Mouse (Mus musculus): ENCODE results near the gene Hs3st3b1.

Gene Hs3st3b1

DNA sequence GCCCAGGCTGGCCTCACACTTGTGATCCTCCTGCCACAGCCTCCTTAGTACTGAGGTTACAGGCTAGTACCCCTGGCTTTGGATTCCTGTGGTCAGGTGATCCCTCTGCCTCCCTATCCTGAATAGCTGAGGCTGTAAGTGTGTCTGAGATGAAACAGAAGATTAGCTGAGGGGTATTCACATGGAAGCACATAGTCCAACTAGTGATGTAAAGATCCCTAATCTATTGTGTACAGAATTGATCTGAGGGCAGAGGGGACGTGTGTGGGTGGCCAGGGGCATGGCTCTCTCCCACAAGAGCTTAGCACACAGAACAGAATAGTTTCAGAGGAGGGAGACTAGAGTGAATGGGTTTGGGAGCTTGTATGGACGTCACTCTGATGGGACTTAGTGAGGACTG, 41.8 kb downstream of the Hs3st3b1 start:
- DNase-seq (ENCODE audit: low read depth): no peak

DNA sequence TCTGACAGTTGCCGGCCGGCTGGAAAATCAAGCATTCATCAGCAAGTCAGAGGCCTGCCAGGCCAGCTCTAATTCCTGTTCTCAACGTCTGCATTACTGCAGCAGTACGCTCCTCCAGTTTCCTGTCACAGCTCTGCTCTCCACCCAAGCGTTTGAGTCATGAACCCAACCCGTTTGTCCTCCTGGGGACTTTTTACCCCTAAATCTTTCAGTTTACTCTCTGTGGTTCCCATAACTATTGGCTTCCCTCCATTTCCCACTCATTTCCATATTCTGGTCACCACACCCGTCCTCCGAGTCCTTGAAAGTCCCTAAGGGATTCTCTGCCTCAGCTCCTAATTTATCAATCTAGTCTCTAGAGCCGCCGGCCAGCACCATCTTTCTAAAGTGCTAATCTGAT, 42.8 kb downstream of the Hs3st3b1 start:
- no peak for DNase-seq (ENCODE audit: low read depth)

DNA sequence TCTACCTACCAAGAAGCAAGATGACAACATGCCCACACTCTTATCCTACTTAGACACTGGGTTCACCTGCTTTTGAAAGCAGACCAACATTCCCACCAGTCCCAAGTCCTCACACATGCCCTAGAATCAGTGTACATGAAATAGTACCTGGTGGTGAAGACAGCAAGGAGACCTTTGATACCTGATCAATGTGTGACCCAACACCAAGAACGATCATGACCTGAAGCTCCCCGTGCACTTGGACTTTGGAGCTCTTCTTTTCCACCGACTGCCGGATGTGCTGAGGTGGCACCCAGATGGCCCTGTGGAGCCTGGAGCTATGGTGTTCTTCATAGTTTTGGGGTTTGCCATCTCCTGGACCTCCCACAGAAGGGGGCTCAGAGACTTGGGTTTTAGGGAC, 43.5 kb downstream of the Hs3st3b1 start:
- no peak for DNase-seq (ENCODE audit: low read depth)

DNA sequence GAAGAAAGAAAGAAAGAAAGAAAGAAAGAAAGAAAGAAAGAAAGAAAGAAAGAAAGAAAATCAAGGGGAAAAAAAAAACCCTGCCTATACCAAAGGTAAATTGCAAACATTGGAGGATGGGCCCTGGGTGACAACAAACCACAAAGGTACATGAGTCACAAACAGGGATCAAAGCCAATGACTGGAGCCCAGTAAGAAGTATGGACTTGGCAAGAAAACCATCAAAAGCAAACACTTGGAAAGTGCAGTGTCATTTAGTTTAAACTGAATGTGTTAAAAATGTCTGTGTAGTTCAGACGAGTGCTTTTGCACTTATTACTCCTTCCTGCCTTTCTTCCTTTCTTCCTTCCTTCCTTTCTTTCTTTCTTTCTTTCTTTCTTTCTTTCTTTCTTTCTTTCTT, 59.3 kb downstream of the Hs3st3b1 start:
- DNase-seq (ENCODE audit: low read depth): no peak

DNA sequence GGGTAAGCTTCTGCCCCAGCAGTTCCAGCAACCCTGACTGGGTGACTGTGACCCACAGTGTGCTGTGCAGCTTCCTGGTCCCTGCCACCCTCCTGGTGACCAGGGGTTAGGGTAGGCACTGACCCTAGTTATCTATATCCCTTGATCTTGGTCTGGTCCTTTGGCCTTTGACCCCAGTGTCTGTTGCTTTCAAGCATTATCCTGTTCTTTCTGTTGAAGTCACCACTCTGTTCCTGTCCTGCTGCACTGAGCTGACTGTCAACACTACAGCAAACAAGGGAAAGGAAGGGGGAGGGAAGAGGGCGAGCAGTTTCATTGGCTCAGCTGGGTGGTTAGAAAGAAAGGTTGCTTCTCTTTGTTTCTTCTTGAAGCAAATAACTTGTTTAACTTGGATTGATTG, 60.1 kb downstream of the Hs3st3b1 start:
- DNase-seq (ENCODE audit: low read depth): no peak

DNA sequence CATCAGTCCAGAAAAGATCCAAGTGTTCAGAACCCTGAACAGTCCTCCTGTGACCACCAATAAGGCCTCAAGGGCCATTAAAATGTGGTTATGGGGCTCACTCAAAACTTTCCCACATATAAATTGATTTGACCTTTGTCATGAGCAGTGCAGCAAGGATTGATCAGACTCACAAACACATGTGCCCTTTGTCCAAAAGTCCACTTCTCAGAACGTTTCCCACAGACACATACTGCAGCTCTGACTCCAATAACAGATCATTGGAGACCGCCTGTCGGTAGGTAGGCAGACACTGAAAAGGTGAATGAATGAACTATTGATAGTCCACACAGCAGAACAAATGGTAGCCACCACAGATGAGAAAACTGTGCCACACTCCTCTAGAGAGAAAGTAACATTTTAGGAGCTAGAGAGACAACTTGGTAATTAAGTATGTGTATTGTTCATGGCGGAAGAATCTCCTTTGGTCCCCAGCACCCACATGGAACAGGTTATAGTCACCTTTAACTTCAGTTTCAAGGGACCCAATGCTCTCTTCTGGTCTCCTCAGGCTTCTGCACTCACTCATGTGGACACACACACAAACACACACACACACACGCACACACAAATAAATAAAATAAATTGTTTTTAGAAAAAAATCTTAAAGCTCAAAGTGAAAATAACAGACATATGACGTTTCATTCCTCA, 70.9 kb downstream of the Hs3st3b1 start:
- DNase-seq (ENCODE audit: low read depth): no peak

DNA sequence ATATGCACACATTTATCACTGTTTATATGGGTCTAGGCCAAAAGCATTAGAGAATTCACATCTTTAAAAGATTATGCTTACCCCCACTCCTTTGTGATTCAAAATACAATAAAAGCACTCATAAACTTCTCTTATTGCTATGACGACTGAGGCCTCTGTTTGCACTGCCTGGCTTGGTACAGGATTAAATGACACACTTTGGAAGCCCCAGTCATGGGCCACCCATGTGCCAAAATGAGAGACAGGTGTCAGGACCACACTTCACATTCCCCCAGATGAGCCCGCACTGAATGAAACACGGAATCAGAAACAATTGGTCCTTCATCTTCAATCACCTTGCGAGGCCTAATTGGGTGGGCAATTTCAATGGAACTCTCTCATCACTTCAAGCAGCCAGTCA, 71.8 kb downstream of the Hs3st3b1 start:
- DNase-seq (ENCODE audit: low read depth): no peak

DNA sequence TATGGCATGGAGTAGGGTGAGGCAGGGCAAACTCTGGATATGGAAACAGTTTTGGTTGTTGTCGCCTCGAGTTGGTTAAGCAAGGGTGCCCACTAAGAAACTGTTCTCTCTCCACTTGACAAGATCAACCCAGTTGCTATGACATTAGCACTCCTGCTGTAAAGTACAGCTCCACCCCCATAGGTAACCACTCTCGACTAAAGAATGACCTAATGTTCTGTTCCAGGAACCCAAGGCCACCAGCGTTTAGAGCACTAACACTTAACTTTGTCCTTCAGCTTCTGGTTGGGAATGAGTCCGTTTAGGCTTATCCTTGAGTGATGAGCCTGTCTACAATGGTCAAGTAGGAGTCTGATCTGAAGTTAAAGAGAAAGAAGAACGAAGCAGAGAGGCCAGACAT, 76.7 kb downstream of the Hs3st3b1 start:
- DNase-seq (ENCODE audit: low read depth): no peak

DNA sequence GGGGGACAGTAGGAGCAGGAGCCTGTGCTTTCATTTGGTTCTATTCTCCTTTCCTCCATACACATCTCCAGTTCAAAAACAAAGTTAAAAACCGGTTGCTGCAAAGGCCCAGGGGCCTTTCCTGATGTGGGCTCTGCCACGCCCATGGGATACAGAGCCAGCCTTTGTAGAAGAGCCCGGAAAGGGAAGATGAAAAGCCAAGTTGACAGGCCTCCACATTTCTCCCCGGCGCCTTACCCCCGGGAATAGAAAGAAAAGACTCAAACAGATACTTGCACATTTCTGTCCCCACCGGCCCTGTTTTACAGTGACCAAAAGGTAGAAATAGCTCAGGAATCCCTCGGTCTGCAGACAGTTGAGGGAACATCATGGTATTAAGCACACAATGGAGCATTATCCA, 77.4 kb downstream of the Hs3st3b1 start:
- DNase-seq (ENCODE audit: low read depth): no peak

DNA sequence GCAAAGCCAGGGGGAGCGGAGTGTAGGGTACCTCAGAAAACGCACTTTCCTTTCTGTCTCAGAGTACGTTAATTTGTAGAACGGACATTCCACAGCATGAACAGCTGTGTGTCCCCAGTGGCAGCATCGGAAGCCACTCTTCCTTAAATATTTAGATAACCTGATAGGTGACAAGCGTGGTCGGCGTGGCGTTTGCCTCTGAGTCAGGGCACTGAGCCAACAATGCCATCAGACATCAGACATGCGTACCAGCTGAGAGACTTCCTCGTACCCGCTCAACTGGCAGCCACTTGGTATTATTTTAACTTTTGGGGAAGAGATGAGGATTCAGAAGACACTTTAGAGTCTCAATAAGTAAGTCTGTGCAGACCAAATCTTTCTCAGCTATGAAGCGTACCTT, 84.6 kb downstream of the Hs3st3b1 start:
- DNase-seq (ENCODE audit: low read depth): no peak

Measured in NIH3T3 (cell line).